Mouse (Mus musculus): ENCODE data around the gene Rab5c. TPM values are rescaled to one million over a fixed set of nuclear protein-coding genes. Genes with fewer than 3 reads are reported as not detected.

Gene Rab5c
- total RNA-seq, 1 experiment from 2014 or later: 171 TPM

GRCm38 (mm10) chr11:100677810-100678209 lies 60.2 kb downstream of the Rab5c start:
- no peak for ATAC-seq (replicated peaks; ENCODE audit: insufficient number of reproducible peaks, low FRiP score, low TSS enrichment, poor library complexity, severe bottlenecking)

- ATAC-seq (replicated peaks; ENCODE audit: insufficient number of reproducible peaks, low FRiP score, low TSS enrichment, poor library complexity, severe bottlenecking): no peak
These were observed 64.8 kb downstream of the Rab5c start for GRCm38 (mm10) chr11:100673169-100673568.

- no peak for ATAC-seq (replicated peaks; ENCODE audit: insufficient number of reproducible peaks, low FRiP score, low TSS enrichment, poor library complexity, severe bottlenecking)
These were observed 66.1 kb downstream of the Rab5c start for GRCm38 (mm10) chr11:100671956-100672355.

- ATAC-seq (replicated peaks; ENCODE audit: insufficient number of reproducible peaks, low FRiP score, low TSS enrichment, poor library complexity, severe bottlenecking): no peak
These were observed 67.0 kb downstream of the Rab5c start for GRCm38 (mm10) chr11:100671049-100671448.

Other genes with a start within 250 kb of the Rab5c start
- 104 to 134 TPM (median 105 TPM) in 3 replicates for gene Acly, start 210.2 kb downstream of the Rab5c start, total RNA-seq (2017)
- gene Ttc25, start 192.6 kb downstream of the Rab5c start, total RNA-seq (2017): 4.4 TPM in 1 of 3 replicates, not detected in the others
- 22.6 to 33.8 TPM (median 25.9 TPM) in 3 replicates for gene Cnp, start 163.3 kb downstream of the Rab5c start, total RNA-seq (2017)
- gene Nkiras2, start 119.0 kb downstream of the Rab5c start, total RNA-seq (2017): 49.6 to 69.8 TPM (median 54.5 TPM) in 3 replicates
- gene Dnajc7, start 118.0 kb downstream of the Rab5c start, total RNA-seq (2017): 239 to 305 TPM (median 293 TPM) in 3 replicates
- gene Zfp385c, start 45.8 kb downstream of the Rab5c start, total RNA-seq (2017): 0.32 to 0.76 TPM (median 0.49 TPM) in 3 replicates
- gene Dhx58, start 33.9 kb downstream of the Rab5c start, total RNA-seq (2017): 26.9 to 31.5 TPM (median 28.6 TPM) in 3 replicates
- 6.1 to 9.9 TPM (median 7.1 TPM) in 3 replicates for gene Kat2a, start 25.8 kb downstream of the Rab5c start, total RNA-seq (2017)
- not detected in 3 replicates for gene Hspb9, start 24.4 kb downstream of the Rab5c start, total RNA-seq (2017)
- gene Kcnh4, start 21.7 kb upstream of the Rab5c start, total RNA-seq (2017): not detected in 3 replicates
- not detected in 3 replicates for gene Hcrt, start 24.7 kb upstream of the Rab5c start, total RNA-seq (2017)
- 4.7 to 7.0 TPM (median 6.8 TPM) in 3 replicates for gene Ghdc, start 32.7 kb upstream of the Rab5c start, total RNA-seq (2017)
- 71.6 to 86.1 TPM (median 75.5 TPM) in 3 replicates for gene Stat5b, start 112.5 kb upstream of the Rab5c start, total RNA-seq (2017)
- gene Stat5a, start 121.1 kb upstream of the Rab5c start, total RNA-seq (2017): 20.0 to 28.0 TPM (median 25.1 TPM) in 3 replicates
- gene Stat3, start 201.3 kb upstream of the Rab5c start, total RNA-seq (2017): 328 to 413 TPM (median 368 TPM) in 3 replicates
- gene Cavin1, start 232.7 kb upstream of the Rab5c start, total RNA-seq (2017): 0.32 to 2.5 TPM in 2 of 3 replicates, not detected in the other

Measured in monocyte, adult 5-6 weeks (primary cell).